Mouse (Mus musculus): ENCODE measurements around the gene Pde3a.

DNA sequence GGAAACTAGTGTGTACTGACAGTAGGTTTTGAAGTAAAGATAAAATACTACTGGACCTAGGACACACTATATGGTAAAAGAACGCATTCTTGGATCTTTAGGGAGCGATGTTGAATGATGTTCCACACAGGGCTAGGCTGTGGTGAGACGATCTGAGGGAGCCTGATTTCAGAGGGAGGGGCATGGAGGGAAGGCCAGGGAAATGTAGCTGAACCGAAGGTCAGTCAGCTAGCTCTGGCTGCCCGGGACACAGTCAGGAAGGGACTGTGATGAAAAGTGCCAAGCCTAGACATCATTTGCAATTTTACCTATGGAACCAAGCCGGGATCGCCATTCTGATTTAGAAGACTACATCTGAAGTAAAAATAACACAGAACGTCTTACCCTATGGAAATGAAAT lies 7.8 kb downstream of the Pde3a start:
- no peak for TF ChIP-seq POLR2A (IDR thresholded peaks at IDR 0.05; ENCODE audit: insufficient read depth, low read depth, low read length)
- TF ChIP-seq EP300 (IDR thresholded peaks at IDR 0.05; ENCODE audit: insufficient read depth, low read depth, low read length): no peak
